Mouse (Mus musculus): Measurements from ENCODE around the gene N4bp3. TPM values are rescaled to one million over a fixed set of nuclear protein-coding genes. Genes with fewer than 3 reads are reported as not detected.

The N4bp3 gene
- polyA plus RNA-seq, 1 experiment = 43.7 TPM

DNA sequence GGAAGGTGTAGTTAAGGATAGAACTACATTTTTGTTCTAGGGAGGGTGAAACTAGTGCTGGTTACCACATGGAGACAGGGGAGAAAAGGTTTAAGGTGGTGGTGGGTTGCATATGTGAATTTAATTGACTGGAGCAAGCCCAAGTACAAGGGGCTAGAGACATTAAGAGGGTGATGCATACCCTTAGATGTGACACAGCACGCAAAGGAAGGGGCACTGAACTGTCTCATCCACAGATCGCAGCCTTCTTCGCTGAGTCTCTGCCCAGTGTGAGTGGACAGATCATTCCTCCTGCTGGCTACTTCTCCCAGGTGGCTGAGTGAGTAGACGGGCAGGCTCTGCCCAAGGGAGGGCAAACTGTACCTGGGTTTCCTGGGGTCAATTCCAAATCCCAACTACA lies 57.3 kb downstream of the N4bp3 start:
- peaks cover 5% of the 10 kb centered on the region; the same call in 1 of the 2 replicates for H3K4me1 ChIP-seq (ENCODE audit: control insufficient read depth, insufficient read depth, low read length)
- DNase-seq = no peak
- TF ChIP-seq POLR2A (IDR thresholded peaks at IDR 0.05; ENCODE audit: borderline replicate concordance, extremely low read depth, low read depth, low read length) (no peak), CTCF (IDR thresholded peaks at IDR 0.05; ENCODE audit: insufficient read depth, low read length) (no peak)
- 93% methylated on average over 4 of the region's 4 CpGs for WGBS
- no peak overlapping the region for H3K4me3 ChIP-seq (replicated peaks; ENCODE audit: extremely low read depth, low read depth, low read length)

Other genes starting within 250 kb of the N4bp3 start
- gene Phykpl, start 66.1 kb downstream of the N4bp3 start, polyA plus RNA-seq (2012; rRNA removed) = 19.8 and 25.4 TPM in 2 replicates
- 174 and 289 TPM in 2 replicates for gene Hnrnpab, start 44.0 kb downstream of the N4bp3 start, polyA plus RNA-seq (2012; rRNA removed)
- gene Nhp2, start 31.1 kb downstream of the N4bp3 start, polyA plus RNA-seq (2012; rRNA removed) = 22.6 and 33.3 TPM in 2 replicates
- gene Rmnd5b, start 14.9 kb downstream of the N4bp3 start, polyA plus RNA-seq (2012; rRNA removed) = 64.9 and 65.8 TPM in 2 replicates
- gene D930048N14Rik, start 112 bp upstream of the N4bp3 start, polyA plus RNA-seq (2012; rRNA removed) = 9.1 and 13.2 TPM in 2 replicates
- gene 0610009B22Rik, start 38.0 kb upstream of the N4bp3 start, polyA plus RNA-seq (2012; rRNA removed) = 6.9 and 8.3 TPM in 2 replicates
- gene Sec24a, start 112.8 kb upstream of the N4bp3 start, polyA plus RNA-seq (2012; rRNA removed) = 11.9 and 12.9 TPM in 2 replicates
- 13.1 and 24.9 TPM in 2 replicates for gene Sar1b, start 112.8 kb upstream of the N4bp3 start, polyA plus RNA-seq (2012; rRNA removed)
- gene Jade2, start 206.8 kb upstream of the N4bp3 start, polyA plus RNA-seq (2012; rRNA removed) = 23.6 and 33.3 TPM in 2 replicates

Measured in lung, adult 2 months (tissue).